Mouse (Mus musculus) midbrain, embryonic 11.5 days (tissue): ENCODE measurements around the gene Dnhd1. TPM values are rescaled to one million over a fixed set of nuclear protein-coding genes. Genes with fewer than 3 reads are reported as not detected.

Source experiments
- ATAC-seq: fragments of 200-750 bp; cut with Nextera tagmentation; 2 replicates; pipeline ENCODE4 v1.8.0; 2017; ENCODE audit warnings: moderate TSS enrichment, moderate library complexity; ENCODE audit not compliant: low FRiP score
- DNase-seq: peaks from one replicate; pipeline ENCODE4 v3.0.0; 2015; ENCODE audit warnings: low spot score; ENCODE audit errors: missing footprints
- H3K27ac ChIP-seq: fragments of 300-500 bp; sonication (generic); 2 replicates; pipeline ENCODE4 v1.5.1; 2014; ENCODE audit warnings: low read depth, low read length
- H3K27me3 ChIP-seq: fragments of 300-500 bp; sonication (generic); 2 replicates; pipeline ENCODE4 v1.6.1; 2014; ENCODE audit warnings: mild to moderate bottlenecking, low read length, moderate library complexity, mixed read lengths; ENCODE audit not compliant: control insufficient read depth, insufficient read depth
- H3K36me3 ChIP-seq: fragments of 300-500 bp; sonication (generic); 2 replicates; pipeline ENCODE4 v1.6.1; 2014; ENCODE audit warnings: mild to moderate bottlenecking, low read length, moderate library complexity, mixed read lengths; ENCODE audit not compliant: control insufficient read depth, insufficient read depth
- H3K4me1 ChIP-seq: fragments of 300-500 bp; sonication (generic); 2 replicates; pipeline ENCODE4 v1.6.1; 2014; ENCODE audit warnings: low read length; ENCODE audit not compliant: control insufficient read depth, insufficient read depth
- H3K4me2 ChIP-seq: fragments of 300-500 bp; sonication (generic); 2 replicates; pipeline ENCODE4 v1.6.1; 2014; ENCODE audit warnings: mild to moderate bottlenecking, moderate library complexity
- H3K4me3 ChIP-seq: fragments of 300-500 bp; sonication (generic); 2 replicates; pipeline ENCODE4 v1.5.1; 2014; ENCODE audit warnings: low read depth, low read length
- H3K9ac ChIP-seq: fragments of 300-500 bp; sonication (generic); 2 replicates; pipeline ENCODE4 v1.6.1; 2014; ENCODE audit warnings: low read length
- H3K9me3 ChIP-seq: fragments of 300-500 bp; sonication (generic); 2 replicates; pipeline ENCODE4 v1.6.1; 2016; ENCODE audit warnings: low read length; ENCODE audit not compliant: control insufficient read depth
- WGBS: fragments of 180-500 bp; shearing (Covaris S2); extraction: QIAGEN DNeasy Blood & Tissue Kit; methylation state at CpG from one replicate; pipeline ENCODE4 v1.1.7; 2014; 5-methylcytosine and 5-hydroxymethylcytosine counted together
- polyA plus RNA-seq: library from polyadenylated mRNA; unstranded; fragments of >200 nt; fragmentation: Nextera tagmentation; extraction: Ambion mirVana; gene quantifications from 2 replicates; pipeline ENCODE4 v1.2.1, GENCODE M21; 2014

Gene Dnhd1
- polyA plus RNA-seq, 1 experiment from 2014 or later, result 1.00 TPM

GRCm38 (mm10) chr7:105621053-105621452, 29.6 kb upstream of the Dnhd1 start:
- WGBS, result 87% methylated on average over 4 of the region's 4 CpGs
- no peaks in the 10 kb centered on the region for H3K4me1 ChIP-seq
- no peak overlapping the region for H3K27ac ChIP-seq
- H3K9ac ChIP-seq, result no peak overlapping the region
- no peak overlapping the region for H3K4me3 ChIP-seq
- H3K9me3 ChIP-seq, result no peaks in the 10 kb centered on the region
- no peaks in the 10 kb centered on the region for H3K27me3 ChIP-seq
- ATAC-seq (no peak), DNase-seq (no peak)
- peaks cover 23% of the 10 kb centered on the region for H3K36me3 ChIP-seq
- H3K4me2 ChIP-seq, result no peak overlapping the region

GRCm38 (mm10) chr7:105621646-105622292, 28.9 kb upstream of the Dnhd1 start:
- H3K36me3 ChIP-seq, result peaks cover 23% of the 10 kb centered on the region

GRCm38 (mm10) chr7:105625397-105625796, 25.2 kb upstream of the Dnhd1 start:
- H3K27me3 ChIP-seq, result no peaks in the 10 kb centered on the region
- H3K27ac ChIP-seq, result no peak overlapping the region
- no peaks in the 10 kb centered on the region for H3K9me3 ChIP-seq
- H3K4me1 ChIP-seq, result peaks cover 17% of the 10 kb centered on the region
- peaks cover 9% of the 10 kb centered on the region; the same call in 1 of the 2 replicates for H3K36me3 ChIP-seq
- no peak overlapping the region for H3K4me2 ChIP-seq
- no peak overlapping the region for H3K9ac ChIP-seq
- H3K4me3 ChIP-seq, result no peak overlapping the region
- WGBS, result 82% methylated on average over 6 of the region's 6 CpGs
- no peak for ATAC-seq
- no peak for DNase-seq

More at GRCm38 (mm10) chr7:105621646-105622292, 28.9 kb upstream of the Dnhd1 start:
- ATAC-seq (no peak), DNase-seq (no peak)
- no peaks in the 10 kb centered on the region for H3K4me1 ChIP-seq
- WGBS, result 75% methylated on average over 8 of the region's 8 CpGs
- no peaks in the 10 kb centered on the region for H3K9me3 ChIP-seq
- no peak overlapping the region for H3K27ac ChIP-seq
- no peaks in the 10 kb centered on the region for H3K27me3 ChIP-seq
- H3K4me3 ChIP-seq, result no peak overlapping the region
- no peak overlapping the region for H3K9ac ChIP-seq
- no peak overlapping the region for H3K4me2 ChIP-seq

- Histone ChIP-seq H3K4me1 (peaks cover 24% of the 10 kb centered on the region), H3K4me3 (no peak overlapping the region), H3K36me3 (peaks cover 7% of the 10 kb centered on the region; the same call in 1 of the 2 replicates), H3K27ac (no peak overlapping the region), H3K9me3 (no peaks in the 10 kb centered on the region), H3K9ac (no peak overlapping the region), H3K27me3 (0 out of 2 replicates have a peak, but pooled peaks cover 3% of the 10 kb centered on the region), H3K4me2 (no peak overlapping the region)
- WGBS, result 25% methylated on average over 3 of the region's 3 CpGs
- peak; percentile 19; the same call in 1 of the 2 replicates for ATAC-seq
- DNase-seq, result no peak
Observed at GRCm38 (mm10) chr7:105628633-105629032, 22.0 kb upstream of the Dnhd1 start.

GRCm38 (mm10) chr7:105632551-105632972, 18.1 kb upstream of the Dnhd1 start:
- Histone ChIP-seq H3K4me1 (peaks cover 31% of the 10 kb centered on the region), H3K9me3 (no peaks in the 10 kb centered on the region), H3K4me2 (peak overlapping the region; percentile 74), H3K27me3 (peaks cover 5% of the 10 kb centered on the region; the same call in 1 of the 2 replicates), H3K36me3 (peaks cover 4% of the 10 kb centered on the region), H3K9ac (peak overlapping the region; percentile 85), H3K4me3 (peak overlapping the region; percentile 86), H3K27ac (no peak overlapping the region)
- WGBS, result 19% methylated on average over 4 of the region's 4 CpGs
- DNase-seq, result peak; percentile 86
- ATAC-seq, result no peak; the same call in 1 of the 2 replicates

- peaks cover 31% of the 10 kb centered on the region for H3K4me1 ChIP-seq
- 1% methylated on average over 70 of the region's 71 CpGs for WGBS
- H3K4me3 ChIP-seq, result peak within 1 kb of the TSS; percentile 86
Observed at GRCm38 (mm10) chr7:105633127-105633800, 17.4 kb upstream of the Dnhd1 start, which contains the start of gene Trim3. Trim3 (minus strand) TSS chr7:105633571.

GRCm38 (mm10) chr7:105633801-105634135, 16.9 kb upstream of the Dnhd1 start:
- Histone ChIP-seq H3K9me3 (no peaks in the 10 kb centered on the region), H3K4me1 (peaks cover 28% of the 10 kb centered on the region), H3K27ac (no peak overlapping the region), H3K4me2 (peak overlapping the region; percentile 74), H3K36me3 (peaks cover 6% of the 10 kb centered on the region), H3K9ac (peak overlapping the region; percentile 85), H3K27me3 (peaks cover 5% of the 10 kb centered on the region; the same call in 1 of the 2 replicates), H3K4me3 (peak overlapping the region; percentile 86)
- ATAC-seq (no peak; the same call in 1 of the 2 replicates), DNase-seq (no peak)
- 7% methylated on average over 10 of the region's 10 CpGs for WGBS

More at GRCm38 (mm10) chr7:105633127-105633800, 17.4 kb upstream of the Dnhd1 start, which contains the start of gene Trim3:
- H3K9me3 ChIP-seq, result no peaks in the 10 kb centered on the region
- peaks cover 6% of the 10 kb centered on the region for H3K36me3 ChIP-seq
- DNase-seq (peak; percentile 99), ATAC-seq (peak; percentile 91)
- peaks cover 5% of the 10 kb centered on the region; the same call in 1 of the 2 replicates for H3K27me3 ChIP-seq
- peak within 1 kb of the TSS; percentile 30; the same call in 1 of the 2 replicates for H3K27ac ChIP-seq
- peak within 1 kb of the TSS; percentile 74 for H3K4me2 ChIP-seq
- peak within 1 kb of the TSS; percentile 85 for H3K9ac ChIP-seq

- peak overlapping the region; percentile 85 for H3K9ac ChIP-seq
- no peak overlapping the region for H3K27ac ChIP-seq
- peaks cover 24% of the 10 kb centered on the region for H3K4me1 ChIP-seq
- H3K4me3 ChIP-seq, result 0 out of 2 replicates have a peak overlapping the region, but pooled peaks have one; percentile 86
- ATAC-seq (no peak), DNase-seq (peak; percentile 83)
- no peaks in the 10 kb centered on the region for H3K9me3 ChIP-seq
- H3K4me2 ChIP-seq, result peak overlapping the region; percentile 74
- H3K36me3 ChIP-seq, result peaks cover 6% of the 10 kb centered on the region
- 55% methylated on average over 9 of the region's 9 CpGs for WGBS
- peaks cover 5% of the 10 kb centered on the region; the same call in 1 of the 2 replicates for H3K27me3 ChIP-seq
Observed at GRCm38 (mm10) chr7:105634272-105634920, 16.2 kb upstream of the Dnhd1 start.
